Mouse (Mus musculus): Measurements from ENCODE around the gene Ikzf2. TPM values are rescaled to one million over a fixed set of nuclear protein-coding genes. Genes with fewer than 3 reads are reported as not detected.

The Ikzf2 gene
- polyA plus RNA-seq, 1 experiment, result 0.44 TPM

- H3K79me2 ChIP-seq (ENCODE audit: control insufficient read depth, insufficient read depth), result no peaks in the 10 kb centered on the region
- peak overlapping the region; percentile 40 for H3K4me3 ChIP-seq
- no peak overlapping the region for H3ac ChIP-seq (ENCODE audit: control insufficient read depth, insufficient read length)
- H3K27me3 ChIP-seq (ENCODE audit: control insufficient read depth, insufficient read depth, insufficient read length), result no peaks in the 10 kb centered on the region
- no peaks in the 10 kb centered on the region for H3K36me3 ChIP-seq (ENCODE audit: control insufficient read depth, insufficient read depth)
- H3K4me2 ChIP-seq (ENCODE audit: low read depth), result peak overlapping the region; percentile 97
- no peak for TF ChIP-seq MYOD1 (IDR thresholded peaks at IDR 0.05; ENCODE audit: control insufficient read depth in 1 of 3, insufficient read length in 2 of 3, low read depth in 2 of 3)
- TF ChIP-seq REST (IDR thresholded peaks at IDR 0.05; ENCODE audit: insufficient read depth, insufficient read length), result no peak
- TF ChIP-seq E2F4 (IDR thresholded peaks at IDR 0.05; ENCODE audit: insufficient read depth), result no peak
- no peak for TF ChIP-seq POLR2A (IDR thresholded peaks at IDR 0.05; ENCODE audit: insufficient read length, low read depth)
- no peak for TF ChIP-seq POLR2AphosphoS2 (IDR thresholded peaks at IDR 0.05; ENCODE audit: insufficient read length, low read depth)
- TF ChIP-seq SRF (IDR thresholded peaks at IDR 0.05; ENCODE audit: control insufficient read depth, insufficient read length, low read depth), result no peak
- no peak for TF ChIP-seq MYOG (IDR thresholded peaks at IDR 0.05; ENCODE audit: control insufficient read depth in 1 of 3, insufficient read depth in 1 of 3, insufficient read length in 2 of 3, low read depth in 2 of 3)
- no peak for TF ChIP-seq MAX (IDR thresholded peaks at IDR 0.05; ENCODE audit: low read depth)
- no peak for TF ChIP-seq TCF12 (IDR thresholded peaks at IDR 0.05; ENCODE audit: insufficient read depth, poor library complexity, severe bottlenecking)
- TF ChIP-seq TCF3 (IDR thresholded peaks at IDR 0.05; ENCODE audit: insufficient read length, low read depth), result no peak
- no peak for TF ChIP-seq CEBPB (IDR thresholded peaks at IDR 0.05; ENCODE audit: insufficient read depth, poor library complexity, severe bottlenecking)
- no peak for TF ChIP-seq USF1 (IDR thresholded peaks at IDR 0.05; ENCODE audit: low read depth)
Measured at GRCm38 (mm10) chr1:69688961-69689360, 1.9 kb upstream of the Ikzf2 start.

DNA sequence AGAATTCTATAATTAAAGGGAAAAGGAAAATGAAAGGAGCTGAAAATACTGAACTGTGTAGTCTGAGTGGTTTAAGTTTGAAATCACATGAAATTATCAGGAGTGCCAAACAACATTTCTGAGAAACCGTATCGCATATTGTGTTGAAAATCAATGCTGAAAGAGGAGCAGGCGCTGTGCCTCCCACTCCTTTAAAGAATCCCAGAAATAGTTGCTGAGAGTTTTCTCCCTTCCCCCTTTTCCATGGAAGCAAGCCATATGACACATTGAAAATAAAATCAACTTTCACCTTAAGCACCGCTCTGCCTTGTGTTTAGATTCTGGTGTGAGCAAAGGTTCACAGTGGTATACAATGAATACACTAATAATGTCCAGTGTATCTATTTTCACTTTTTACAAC, 1.1 kb upstream of the Ikzf2 start:
- Histone ChIP-seq H3K4me2 (ENCODE audit: low read depth) (peak overlapping the region; percentile 97), H3K79me2 (ENCODE audit: control insufficient read depth, insufficient read depth) (no peaks in the 10 kb centered on the region), H3K36me3 (ENCODE audit: control insufficient read depth, insufficient read depth) (no peaks in the 10 kb centered on the region), H3ac (ENCODE audit: control insufficient read depth, insufficient read length) (peak overlapping the region; percentile 48), H3K4me3 (peak overlapping the region; percentile 40), H3K27me3 (ENCODE audit: control insufficient read depth, insufficient read depth, insufficient read length) (no peaks in the 10 kb centered on the region)
- TF ChIP-seq TCF3 (IDR thresholded peaks at IDR 0.05; ENCODE audit: insufficient read length, low read depth) (no peak), MAX (IDR thresholded peaks at IDR 0.05; ENCODE audit: low read depth) (no peak), E2F4 (IDR thresholded peaks at IDR 0.05; ENCODE audit: insufficient read depth) (no peak), MYOG (IDR thresholded peaks at IDR 0.05; ENCODE audit: control insufficient read depth in 1 of 3, insufficient read depth in 1 of 3, insufficient read length in 2 of 3, low read depth in 2 of 3) (no peak), CEBPB (IDR thresholded peaks at IDR 0.05; ENCODE audit: insufficient read depth, poor library complexity, severe bottlenecking) (no peak), TCF12 (IDR thresholded peaks at IDR 0.05; ENCODE audit: insufficient read depth, poor library complexity, severe bottlenecking) (no peak), POLR2A (IDR thresholded peaks at IDR 0.05; ENCODE audit: insufficient read length, low read depth) (no peak), POLR2AphosphoS2 (IDR thresholded peaks at IDR 0.05; ENCODE audit: insufficient read length, low read depth) (no peak), MYOD1 (IDR thresholded peaks at IDR 0.05; ENCODE audit: control insufficient read depth in 1 of 3, insufficient read length in 2 of 3, low read depth in 2 of 3) (no peak), USF1 (IDR thresholded peaks at IDR 0.05; ENCODE audit: low read depth) (no peak), REST (IDR thresholded peaks at IDR 0.05; ENCODE audit: insufficient read depth, insufficient read length) (no peak), SRF (IDR thresholded peaks at IDR 0.05; ENCODE audit: control insufficient read depth, insufficient read length, low read depth) (no peak)

- Histone ChIP-seq H3ac (ENCODE audit: control insufficient read depth, insufficient read length) (peak overlapping the region; percentile 48), H3K4me2 (ENCODE audit: low read depth) (peak overlapping the region; percentile 91), H3K79me2 (ENCODE audit: control insufficient read depth, insufficient read depth) (no peaks in the 10 kb centered on the region), H3K27me3 (ENCODE audit: control insufficient read depth, insufficient read depth, insufficient read length) (no peaks in the 10 kb centered on the region), H3K36me3 (ENCODE audit: control insufficient read depth, insufficient read depth) (no peaks in the 10 kb centered on the region), H3K4me3 (peak overlapping the region; percentile 40)
- TF ChIP-seq POLR2AphosphoS2 (IDR thresholded peaks at IDR 0.05; ENCODE audit: insufficient read length, low read depth), result no peak
- TF ChIP-seq TCF12 (IDR thresholded peaks at IDR 0.05; ENCODE audit: insufficient read depth, poor library complexity, severe bottlenecking), result no peak
- no peak for TF ChIP-seq SRF (IDR thresholded peaks at IDR 0.05; ENCODE audit: control insufficient read depth, insufficient read length, low read depth)
- no peak for TF ChIP-seq MYOG (IDR thresholded peaks at IDR 0.05; ENCODE audit: control insufficient read depth in 1 of 3, insufficient read depth in 1 of 3, insufficient read length in 2 of 3, low read depth in 2 of 3)
- no peak for TF ChIP-seq REST (IDR thresholded peaks at IDR 0.05; ENCODE audit: insufficient read depth, insufficient read length)
- TF ChIP-seq MYOD1 (IDR thresholded peaks at IDR 0.05; ENCODE audit: control insufficient read depth in 1 of 3, insufficient read length in 2 of 3, low read depth in 2 of 3), result no peak
- TF ChIP-seq CEBPB (IDR thresholded peaks at IDR 0.05; ENCODE audit: insufficient read depth, poor library complexity, severe bottlenecking), result no peak
- TF ChIP-seq MAX (IDR thresholded peaks at IDR 0.05; ENCODE audit: low read depth), result no peak
- TF ChIP-seq TCF3 (IDR thresholded peaks at IDR 0.05; ENCODE audit: insufficient read length, low read depth), result no peak
- TF ChIP-seq E2F4 (IDR thresholded peaks at IDR 0.05; ENCODE audit: insufficient read depth), result no peak
- no peak for TF ChIP-seq USF1 (IDR thresholded peaks at IDR 0.05; ENCODE audit: low read depth)
- TF ChIP-seq POLR2A (IDR thresholded peaks at IDR 0.05; ENCODE audit: insufficient read length, low read depth), result no peak
Measured at GRCm38 (mm10) chr1:69686741-69687075, 337 bp downstream of the Ikzf2 start.

DNA sequence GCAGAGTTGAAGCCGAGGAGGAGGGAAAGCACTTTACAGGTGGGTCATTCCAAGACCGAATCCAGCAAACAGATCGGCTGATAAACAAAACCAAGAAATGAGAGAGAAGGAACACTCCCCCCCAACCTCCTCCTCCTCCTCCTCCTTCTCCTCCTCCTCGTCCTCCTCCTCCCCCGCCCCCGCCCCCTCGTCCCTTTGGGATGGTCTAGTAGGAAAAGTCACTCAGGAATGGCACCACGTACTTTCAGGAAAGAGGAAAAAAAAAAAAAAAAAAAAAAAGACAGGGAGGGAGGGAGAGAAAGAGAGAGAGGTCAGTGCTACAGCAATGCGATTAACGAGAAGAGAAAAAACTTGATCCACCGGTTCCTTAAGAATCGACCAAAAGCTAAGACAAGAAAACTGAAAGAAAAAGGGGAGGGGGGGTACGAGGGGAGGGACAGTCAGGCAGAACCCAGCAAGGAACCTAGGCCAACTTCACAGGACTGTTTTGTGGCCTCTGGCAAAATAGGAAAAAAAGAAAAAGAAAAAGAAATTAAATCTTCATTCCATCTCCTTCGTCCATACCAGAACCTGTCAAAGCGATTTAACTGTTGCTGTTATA, 1.1 kb downstream of the Ikzf2 start:
- no peaks in the 10 kb centered on the region for H3K27me3 ChIP-seq (ENCODE audit: control insufficient read depth, insufficient read depth, insufficient read length)
- TF ChIP-seq E2F4 (IDR thresholded peaks at IDR 0.05; ENCODE audit: insufficient read depth) (no peak), USF1 (IDR thresholded peaks at IDR 0.05; ENCODE audit: low read depth) (no peak), MYOG (IDR thresholded peaks at IDR 0.05; ENCODE audit: control insufficient read depth in 1 of 3, insufficient read depth in 1 of 3, insufficient read length in 2 of 3, low read depth in 2 of 3) (no peak)
- no peaks in the 10 kb centered on the region for H3K79me2 ChIP-seq (ENCODE audit: control insufficient read depth, insufficient read depth)
- H3K36me3 ChIP-seq (ENCODE audit: control insufficient read depth, insufficient read depth), result no peaks in the 10 kb centered on the region
- peak overlapping the region; percentile 91 for H3K4me2 ChIP-seq (ENCODE audit: low read depth)
- H3K4me3 ChIP-seq, result peak overlapping the region; percentile 40
- H3ac ChIP-seq (ENCODE audit: control insufficient read depth, insufficient read length), result no peak overlapping the region
